Mouse (Mus musculus) G1E-ER4 (cell line): ENCODE results near the gene B230118H07Rik. TPM values are rescaled to one million over a fixed set of nuclear protein-coding genes. Genes with fewer than 3 reads are reported as not detected.

Source experiments
- GATA1 ChIP-seq: IDR thresholded peaks from one replicate; pipeline ENCODE4 v1.8.0; 2012; ENCODE audit warnings: low read length, inconsistent platforms
- polyA plus RNA-seq: library from polyadenylated mRNA; stranded (reverse); fragments of >175 nt; gene quantifications from 2 replicates; pipeline ENCODE4 v1.2.3, GENCODE M21; 2012

Gene B230118H07Rik
- polyA plus RNA-seq, 1 experiment, result 1.3 TPM

DNA sequence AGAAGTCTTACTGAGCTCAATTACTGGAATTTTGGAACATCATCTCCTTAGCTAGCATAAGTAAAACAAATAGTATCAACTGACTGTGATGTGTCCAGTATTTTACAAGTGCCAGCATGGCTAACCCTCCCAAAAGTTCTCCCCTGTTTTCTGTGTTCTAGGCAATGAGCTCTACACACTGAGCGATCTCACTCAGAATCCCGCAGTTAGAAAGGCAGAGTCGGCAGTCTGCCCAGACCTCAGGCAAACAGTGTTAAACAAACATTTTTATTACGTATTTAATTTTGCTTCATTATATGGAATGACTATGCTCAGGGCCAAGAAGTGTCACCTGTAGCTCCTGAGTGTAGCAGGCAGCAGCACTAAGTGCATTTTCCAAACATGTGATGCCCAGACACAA lies 72.1 kb downstream of the B230118H07Rik start:
- no peak for TF ChIP-seq GATA1

- no peak for TF ChIP-seq GATA1
These were observed 80.1 kb downstream of the B230118H07Rik start for GRCm38 (mm10) chr2:101569230-101569629.

DNA sequence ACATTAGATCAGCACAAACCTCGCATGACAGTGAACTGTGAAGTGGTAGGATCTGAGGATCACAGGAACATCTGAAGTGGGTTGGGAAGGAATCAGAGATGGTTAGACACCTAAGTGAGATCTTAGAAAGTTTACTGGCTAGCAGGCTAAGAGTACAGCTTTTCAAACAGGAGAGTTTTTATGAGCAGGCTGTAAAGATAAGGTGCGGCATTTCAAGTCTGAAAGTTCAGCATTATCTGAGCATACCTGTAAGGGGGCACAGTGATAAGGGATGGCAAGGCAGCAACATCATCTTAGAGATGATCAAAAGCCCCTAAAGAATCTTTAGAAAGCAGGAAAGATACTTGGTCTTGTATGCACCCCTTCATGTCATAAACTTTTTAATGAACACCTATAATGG lies 81.8 kb downstream of the B230118H07Rik start:
- TF ChIP-seq GATA1, result no peak

- no peak for TF ChIP-seq GATA1
These were observed 85.6 kb downstream of the B230118H07Rik start for GRCm38 (mm10) chr2:101563776-101564175.

DNA sequence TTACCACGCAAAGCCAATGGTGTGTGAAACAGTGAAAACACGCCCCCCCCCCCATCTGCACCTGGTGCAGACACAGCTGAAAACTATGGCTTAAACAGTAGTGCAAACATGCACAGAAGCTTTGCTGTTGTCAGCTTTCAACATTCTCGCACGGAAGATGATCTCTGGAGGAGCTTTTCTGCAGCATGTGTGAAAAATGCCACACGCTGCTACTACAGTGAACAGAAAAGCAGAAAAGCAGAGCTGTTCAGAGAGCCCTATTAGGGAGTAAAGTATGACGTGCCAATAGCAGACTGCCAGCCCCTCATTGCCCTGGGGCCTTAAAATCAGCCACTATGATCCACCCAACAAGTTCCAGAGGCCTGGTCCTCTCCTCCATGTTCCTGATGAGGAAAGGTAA lies 86.1 kb downstream of the B230118H07Rik start:
- TF ChIP-seq GATA1, result no peak

GRCm38 (mm10) chr2:101559431-101559830 lies 89.9 kb downstream of the B230118H07Rik start:
- no peak for TF ChIP-seq GATA1

- TF ChIP-seq GATA1, result no peak
These were observed 93.4 kb downstream of the B230118H07Rik start for GRCm38 (mm10) chr2:101555886-101556285.

- no peak for TF ChIP-seq GATA1
These were observed 95.5 kb downstream of the B230118H07Rik start for GRCm38 (mm10) chr2:101553851-101554250.

GRCm38 (mm10) chr2:101552301-101552700 lies 97.0 kb downstream of the B230118H07Rik start:
- TF ChIP-seq GATA1, result no peak

DNA sequence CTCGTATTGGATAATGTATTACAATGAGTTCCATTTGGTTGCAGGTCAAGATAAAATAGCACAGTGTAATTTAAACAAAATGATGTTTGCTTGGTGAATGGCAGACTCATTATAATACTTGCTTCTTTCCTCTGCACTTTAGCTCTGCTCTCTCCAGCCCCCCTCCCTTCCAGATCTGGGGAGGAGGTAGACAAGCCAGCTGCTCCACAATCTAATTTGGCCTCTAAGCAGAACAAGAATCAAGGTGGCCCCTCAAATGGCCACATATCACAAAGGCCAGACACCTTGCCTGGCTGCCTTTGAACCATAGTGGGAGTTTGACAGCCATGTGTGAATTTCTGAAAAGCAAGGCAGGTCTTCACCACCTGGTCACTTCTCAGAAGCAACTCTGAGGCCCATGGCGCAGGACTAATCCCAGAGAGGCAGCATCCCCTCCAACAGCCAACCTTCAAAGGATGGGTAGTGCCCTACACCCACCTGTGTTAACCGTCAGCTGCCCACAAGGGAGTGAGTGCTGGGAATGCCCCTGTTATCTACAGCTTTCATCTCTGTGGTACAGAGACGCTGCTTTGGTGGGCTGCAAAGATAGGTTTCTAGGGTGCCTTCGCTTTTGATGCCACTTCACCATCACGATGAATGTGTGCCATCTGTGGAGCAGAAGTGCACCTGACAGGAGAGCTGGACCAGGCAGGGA lies 98.2 kb downstream of the B230118H07Rik start:
- TF ChIP-seq GATA1, result no peak

- TF ChIP-seq GATA1, result no peak
These were observed 99.2 kb downstream of the B230118H07Rik start for GRCm38 (mm10) chr2:101550176-101550575.

DNA sequence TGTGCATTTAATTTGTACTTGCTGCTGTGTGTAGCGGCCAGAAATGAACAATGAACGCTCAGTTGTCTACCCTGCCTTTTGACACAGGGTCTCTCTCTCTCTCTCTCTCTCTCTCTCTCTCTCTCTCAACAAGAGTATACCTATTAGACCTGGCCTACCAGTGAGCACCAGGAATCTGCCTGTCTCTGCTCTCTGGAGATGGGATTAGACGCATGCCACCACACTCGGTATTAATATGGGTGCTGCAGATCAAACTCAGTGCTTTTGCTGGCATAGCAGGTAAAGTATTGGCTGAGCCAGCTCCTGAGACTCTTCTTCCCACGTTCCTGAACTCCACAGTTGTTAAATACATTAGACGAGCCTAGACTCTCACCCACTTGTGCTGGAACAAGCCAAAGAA lies 100.5 kb downstream of the B230118H07Rik start:
- TF ChIP-seq GATA1, result no peak

DNA sequence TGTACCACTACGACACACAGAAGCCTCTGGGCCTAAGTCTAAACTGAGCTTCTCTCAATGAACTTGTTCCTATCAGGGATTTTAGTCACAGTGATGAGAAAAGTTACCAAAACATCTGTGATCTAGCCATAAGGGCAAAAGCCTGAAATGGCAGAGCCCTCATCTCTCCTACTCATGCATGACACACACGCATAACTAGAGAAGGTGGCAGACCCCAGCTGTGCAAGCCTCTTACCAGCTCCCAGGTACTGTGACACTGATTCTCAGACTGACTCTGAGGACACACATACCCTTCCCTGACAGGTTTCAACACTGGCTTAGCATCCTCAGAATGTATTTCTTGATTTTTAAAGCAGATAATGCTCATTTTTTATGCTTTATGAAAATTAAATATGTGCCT lies 103.7 kb downstream of the B230118H07Rik start:
- no peak for TF ChIP-seq GATA1

GRCm38 (mm10) chr2:101543704-101544417 lies 105.5 kb downstream of the B230118H07Rik start:
- no peak for TF ChIP-seq GATA1

DNA sequence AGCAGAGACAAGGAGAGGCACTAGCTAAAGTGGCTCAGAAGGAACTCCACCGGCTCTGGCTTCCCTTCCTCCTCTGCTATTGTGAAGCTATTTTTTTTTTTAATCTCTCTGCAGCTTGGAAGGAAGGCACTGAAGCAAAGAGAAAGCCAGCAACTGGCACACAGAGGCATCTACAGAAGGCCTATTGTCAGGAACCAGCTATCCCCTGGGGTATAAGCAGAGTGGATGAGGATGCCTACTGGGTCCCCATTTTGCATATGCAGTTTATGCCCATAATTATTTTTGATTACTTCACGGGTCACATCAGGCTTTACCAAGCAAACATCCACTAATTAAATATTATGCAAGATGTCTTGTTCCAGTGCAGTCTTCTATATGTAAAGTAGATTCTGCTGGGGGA lies 115.6 kb downstream of the B230118H07Rik start:
- TF ChIP-seq GATA1, result no peak

- no peak for TF ChIP-seq GATA1
These were observed 123.6 kb downstream of the B230118H07Rik start for GRCm38 (mm10) chr2:101525503-101526381.

DNA sequence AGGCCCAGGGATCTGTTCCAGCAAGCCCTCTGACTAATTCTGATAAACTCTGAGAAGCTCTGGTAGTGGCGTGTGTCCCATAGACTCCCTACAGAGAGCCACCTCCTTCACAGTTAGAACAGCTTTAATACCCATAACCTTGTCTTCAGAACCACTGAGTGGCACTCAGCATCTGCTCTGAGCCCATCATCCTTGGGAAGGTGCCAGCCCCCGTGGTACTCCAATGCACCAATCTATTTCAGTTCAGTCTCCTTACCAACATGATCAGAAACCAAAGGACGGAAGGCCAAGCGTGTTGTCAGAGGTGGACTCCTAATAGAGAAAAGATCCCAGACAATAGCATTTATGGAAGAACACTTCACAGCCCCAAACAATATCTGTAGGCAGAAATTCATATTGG lies 124.2 kb downstream of the B230118H07Rik start:
- no peak for TF ChIP-seq GATA1
